Mouse (Mus musculus): ENCODE measurements at regions not wholly inside any gene's neighbourhood (a gene's known extent, or its start where the extent isn't known, plus 50 kb on each side); places are given as distances from the start of the nearest gene placed in this dataset.

DNA sequence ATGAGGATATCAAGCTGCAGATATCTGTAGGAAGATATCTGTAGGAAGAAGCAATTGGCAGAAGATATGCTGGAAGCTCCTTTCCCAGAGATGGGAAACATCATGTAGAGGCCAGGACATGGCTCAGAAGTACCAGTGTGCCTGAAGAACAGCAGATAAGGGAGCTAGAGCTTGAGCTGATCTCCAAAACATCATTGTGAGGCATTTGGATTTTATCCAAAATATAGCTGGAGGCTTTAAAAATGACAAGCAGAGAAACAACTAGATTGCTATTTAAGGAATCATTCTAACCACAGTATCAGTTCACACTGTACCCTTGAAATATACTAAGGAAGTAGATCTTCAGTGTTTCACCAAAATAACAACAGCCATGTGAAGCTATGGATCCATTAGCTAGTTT is 81.5 kb downstream of the Uchl5 start:
- no peak overlapping the region for H3K27ac ChIP-seq (ENCODE audit: low read depth, low read length)
- no peak overlapping the region for H3K4me2 ChIP-seq (replicated peaks; ENCODE audit: low read depth, low read length)
- ATAC-seq (ENCODE audit: low FRiP score, low TSS enrichment): no peak
- no peaks in the 10 kb centered on the region for H3K9me3 ChIP-seq (ENCODE audit: control insufficient read depth, low read length)
- H3K27me3 ChIP-seq (ENCODE audit: control insufficient read depth, insufficient read depth, low read length): no peaks in the 10 kb centered on the region
- H3K9ac ChIP-seq (ENCODE audit: low read depth, low read length): no peak overlapping the region
- H3K36me3 ChIP-seq (ENCODE audit: control insufficient read depth, insufficient read depth, low read length): no peaks in the 10 kb centered on the region
- H3K4me3 ChIP-seq (ENCODE audit: low read length): no peak overlapping the region
- H3K4me1 ChIP-seq (ENCODE audit: control insufficient read depth, insufficient read depth, low read length): no peaks in the 10 kb centered on the region
